Mouse (Mus musculus) heart, adult 2 months (tissue): ENCODE results near the gene Epha2.

Experiments
- CTCF ChIP-seq: fragments of 200-600 bp; IDR thresholded peaks from 2 replicates; pipeline ENCODE4 v1.8.1; 2022; ENCODE audit warnings: antibody characterized with exemption, mild to moderate bottlenecking, moderate library complexity
- EP300 ChIP-seq: fragments of 200-500 bp; IDR thresholded peaks from 2 replicates; pipeline ENCODE4 v1.6.1; 2011; ENCODE audit warnings: low read depth, low read length, control low read depth; ENCODE audit not compliant: insufficient read depth

DNA sequence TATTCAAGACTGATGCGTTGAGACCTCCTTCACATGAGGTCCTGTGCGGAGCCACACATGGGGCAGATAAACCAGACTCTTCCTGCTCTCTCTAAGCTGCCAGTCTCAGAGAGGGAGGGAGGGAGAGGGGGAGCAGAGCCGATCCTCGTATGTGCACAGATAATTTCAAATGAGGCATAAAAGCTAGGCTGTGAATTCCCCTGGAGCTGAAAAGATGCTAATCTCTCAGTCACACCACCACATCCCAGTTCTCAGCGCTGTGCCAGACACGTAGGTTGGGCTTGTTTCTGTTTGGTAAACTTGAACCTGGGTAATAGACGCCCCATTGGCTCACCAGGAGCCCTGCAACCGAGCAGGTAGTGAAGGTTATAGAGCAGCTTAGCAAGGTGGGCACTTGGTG, 12.4 kb downstream of the Epha2 start:
- TF ChIP-seq EP300 (no peak), CTCF (no peak)
